Mouse (Mus musculus) spleen, adult 2 months (tissue): ENCODE data around the gene Unc93a.
"Not testable (repeated sequence)": the region's sequence is repeated elsewhere in the genome, so short reads cannot be mapped to it uniquely, and the experiment has no call there.

Source experiments
- CTCF ChIP-seq: fragments of 200-500 bp; IDR thresholded peaks from 2 replicates; pipeline ENCODE4 v1.5.1; 2011; ENCODE audit warnings: mild to moderate bottlenecking, inconsistent platforms; ENCODE audit not compliant: insufficient read depth, insufficient read length, insufficient replicate concordance; ENCODE audit errors: extremely low read depth
- POLR2A ChIP-seq: fragments of 200-500 bp; IDR thresholded peaks from 2 replicates; pipeline ENCODE4 v1.6.1; 2011; ENCODE audit warnings: low read depth, low read length, inconsistent platforms

DNA sequence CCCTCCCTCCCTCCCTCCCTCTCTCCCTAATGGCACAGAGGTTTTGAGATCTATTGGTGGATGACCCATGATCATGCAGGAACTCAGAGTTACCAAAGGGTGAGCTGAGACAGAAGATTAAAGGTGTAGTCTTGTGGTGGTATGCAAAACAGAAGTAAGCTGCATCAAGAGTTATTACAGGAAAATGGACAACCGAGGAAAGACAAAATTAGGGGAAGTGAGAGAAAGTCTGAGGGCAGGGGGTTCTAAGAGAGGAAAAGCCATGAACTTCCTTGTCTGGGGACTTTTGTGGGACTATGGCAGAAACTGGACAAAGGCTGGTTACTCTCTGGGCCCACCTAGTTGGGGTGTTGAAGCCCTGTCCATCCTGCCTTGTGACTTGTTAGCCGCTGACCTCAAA, 11.1 kb upstream of the Unc93a start:
- TF ChIP-seq CTCF, POLR2A: not testable (repeated sequence)
